Mouse (Mus musculus) T-helper 17 cell (primary cell): ENCODE data around the gene Gm20431.

ENCODE experiments used
- in situ Hi-C, 2 experiments: fragments of 300-600 bp; cut with MboI, MseI; formaldehyde crosslinking; loops; 1 replicate in 1 of 2; 2 replicates in 1 of 2; pipeline ENCODE4 v1.15.1; 2025; ENCODE audit warnings: high pct_unique_total_duplicates in 2 of 2

Gene Gm20431

GRCm38 (mm10) chr2:167602364-167602763, 58.9 kb downstream of the Gm20431 start:
- in situ Hi-C loops, result loop anchor here in 1 of 2 experiments (5.0 kb wide), 1 partner anchor 70 kb away; no protein-coding TSS in a partner anchor

- in situ Hi-C loops, result loop anchor here in 1 of 2 experiments (5.0 kb wide), 1 partner anchor 68 kb away; no protein-coding TSS in a partner anchor
Observed at GRCm38 (mm10) chr2:167600481-167600995, 60.8 kb downstream of the Gm20431 start.

- in situ Hi-C loops, result loop anchor here (5.0 kb wide), 1 partner anchor 68 kb away; no protein-coding TSS in a partner anchor
Observed at GRCm38 (mm10) chr2:167599917-167600316, 61.4 kb downstream of the Gm20431 start.

- in situ Hi-C loops, result loop anchor here in 1 of 2 experiments (5.0 kb wide), 1 partner anchor 67 kb away; no protein-coding TSS in a partner anchor
Observed at GRCm38 (mm10) chr2:167599195-167599594, 62.1 kb downstream of the Gm20431 start.

GRCm38 (mm10) chr2:167597492-167598186, 63.7 kb downstream of the Gm20431 start:
- in situ Hi-C loops, result loop anchor here in 1 of 2 experiments (5.0 kb wide), 1 partner anchor 65 kb away; no protein-coding TSS in a partner anchor

- in situ Hi-C loops, result loop anchor here in 1 of 2 experiments (5.0 kb wide), 1 partner anchor 65 kb away; no protein-coding TSS in a partner anchor
Observed at GRCm38 (mm10) chr2:167596726-167597491, 64.4 kb downstream of the Gm20431 start.

GRCm38 (mm10) chr2:167596262-167596661, 65.0 kb downstream of the Gm20431 start:
- in situ Hi-C loops, result loop anchor here in 1 of 2 experiments (5.0 kb wide), 1 partner anchor 64 kb away; no protein-coding TSS in a partner anchor

GRCm38 (mm10) chr2:167595761-167596171, 65.5 kb downstream of the Gm20431 start:
- in situ Hi-C loops, result loop anchor here in 1 of 2 experiments (5.0 kb wide), 1 partner anchor 63 kb away; no protein-coding TSS in a partner anchor

GRCm38 (mm10) chr2:167594444-167594934, 66.8 kb downstream of the Gm20431 start:
- in situ Hi-C loops, result no loop called here

- in situ Hi-C loops, result no loop called here
Observed at GRCm38 (mm10) chr2:167593551-167594250, 67.6 kb downstream of the Gm20431 start.

- in situ Hi-C loops, result loop anchor here in 1 of 2 experiments (10.0 kb wide), 1 partner anchor 1356 kb away; no protein-coding TSS in a partner anchor
Observed at GRCm38 (mm10) chr2:167588774-167589577, 72.3 kb downstream of the Gm20431 start.

GRCm38 (mm10) chr2:167586976-167587375, 74.3 kb downstream of the Gm20431 start:
- in situ Hi-C loops, result loop anchor here in 1 of 2 experiments (10.0 kb wide), 1 partner anchor 1358 kb away; no protein-coding TSS in a partner anchor

GRCm38 (mm10) chr2:167586041-167586440, 75.3 kb downstream of the Gm20431 start:
- in situ Hi-C loops, result loop anchor here in 1 of 2 experiments (10.0 kb wide), 1 partner anchor 1359 kb away; no protein-coding TSS in a partner anchor

- in situ Hi-C loops, result loop anchor here in 1 of 2 experiments (10.0 kb wide), 1 partner anchor 1360 kb away; no protein-coding TSS in a partner anchor
Observed at GRCm38 (mm10) chr2:167585273-167585672, 76.0 kb downstream of the Gm20431 start.

- in situ Hi-C loops, result loop anchor here in 1 of 2 experiments (10.0 kb wide), 1 partner anchor 1361 kb away; no protein-coding TSS in a partner anchor
Observed at GRCm38 (mm10) chr2:167583161-167583952, 77.9 kb downstream of the Gm20431 start.

- in situ Hi-C loops, result loop anchor here in 1 of 2 experiments (10.0 kb wide), 1 partner anchor 1446 kb away; no protein-coding TSS in a partner anchor
Observed at GRCm38 (mm10) chr2:167578521-167578920, 82.8 kb downstream of the Gm20431 start.

- in situ Hi-C loops, result loop anchor here in 1 of 2 experiments (10.0 kb wide), 1 partner anchor 1448 kb away; no protein-coding TSS in a partner anchor
Observed at GRCm38 (mm10) chr2:167577186-167577785, 84.0 kb downstream of the Gm20431 start.

GRCm38 (mm10) chr2:167576121-167576620, 85.1 kb downstream of the Gm20431 start:
- in situ Hi-C loops, result loop anchor here in 1 of 2 experiments (10.0 kb wide), 1 partner anchor 1449 kb away; no protein-coding TSS in a partner anchor
